Mouse (Mus musculus): Measurements from ENCODE around the gene Osbpl11. TPM values are rescaled to one million over a fixed set of nuclear protein-coding genes. Genes with fewer than 3 reads are reported as not detected.
"Not testable (repeated sequence)": the region's sequence is repeated elsewhere in the genome, so short reads cannot be mapped to it uniquely, and the experiment has no call there.

Osbpl11 gene
- total and polyA plus RNA-seq, 2 experiments from 2014 or later: 12.0 to 25.1 TPM

- no peak for TF ChIP-seq CTCF (IDR thresholded peaks at IDR 0.05)
- no peak overlapping the region for H3K27ac ChIP-seq (ENCODE audit: low read depth, low read length)
- 79% methylated on average over 9 of the region's 9 CpGs for WGBS
- H3K9me3 ChIP-seq (ENCODE audit: low read length): no peaks in the 10 kb centered on the region
- no peak overlapping the region for H3K9ac ChIP-seq (replicated peaks; ENCODE audit: low read length, poor library complexity, severe bottlenecking)
- no peaks in the 10 kb centered on the region for H3K36me3 ChIP-seq (ENCODE audit: insufficient read depth, low read length)
- no peak for ATAC-seq (ENCODE audit: low FRiP score)
- DNase-seq (ENCODE audit: low spot score): no peak
- no peaks in the 10 kb centered on the region for H3K27me3 ChIP-seq (ENCODE audit: insufficient read depth, low read length)
- no peaks in the 10 kb centered on the region; the same call in 1 of the 2 replicates for H3K4me1 ChIP-seq (ENCODE audit: insufficient read depth, low read length)
- H3K4me2 ChIP-seq (ENCODE audit: low read depth, low read length, poor library complexity, severe bottlenecking): no peak overlapping the region
- no peak overlapping the region for H3K4me3 ChIP-seq (ENCODE audit: low read depth, low read length)
Measured at GRCm38 (mm10) chr16:33170716-33171587, 13.9 kb upstream of the Osbpl11 start.

- ATAC-seq (ENCODE audit: low FRiP score): no peak; the same call in 1 of the 2 replicates
Measured at GRCm38 (mm10) chr16:33171800-33172199, 13.1 kb upstream of the Osbpl11 start.

GRCm38 (mm10) chr16:33173151-33173550 lies 11.7 kb upstream of the Osbpl11 start:
- 0 out of 2 replicates have a peak, but pooled peaks have one; percentile 6 for TF ChIP-seq CTCF (IDR thresholded peaks at IDR 0.05)
- no peaks in the 10 kb centered on the region for H3K36me3 ChIP-seq (ENCODE audit: insufficient read depth, low read length)
- H3K4me1 ChIP-seq (ENCODE audit: insufficient read depth, low read length): no peaks in the 10 kb centered on the region; the same call in 1 of the 2 replicates
- H3K9ac ChIP-seq (replicated peaks; ENCODE audit: low read length, poor library complexity, severe bottlenecking): no peak overlapping the region
- no peak overlapping the region for H3K4me2 ChIP-seq (ENCODE audit: low read depth, low read length, poor library complexity, severe bottlenecking)
- DNase-seq (ENCODE audit: low spot score) (peak; percentile 42), ATAC-seq (ENCODE audit: low FRiP score) (no peak)
- 68% methylated on average over 5 of the region's 5 CpGs for WGBS
- no peak overlapping the region for H3K4me3 ChIP-seq (ENCODE audit: low read depth, low read length)
- H3K27ac ChIP-seq (ENCODE audit: low read depth, low read length): no peak overlapping the region
- H3K27me3 ChIP-seq (ENCODE audit: insufficient read depth, low read length): no peaks in the 10 kb centered on the region
- no peaks in the 10 kb centered on the region for H3K9me3 ChIP-seq (ENCODE audit: low read length)

More at GRCm38 (mm10) chr16:33171800-33172199, 13.1 kb upstream of the Osbpl11 start:
- Histone ChIP-seq H3K4me3 (ENCODE audit: low read depth, low read length) (no peak overlapping the region), H3K9ac (replicated peaks; ENCODE audit: low read length, poor library complexity, severe bottlenecking) (no peak overlapping the region), H3K27me3 (ENCODE audit: insufficient read depth, low read length) (no peaks in the 10 kb centered on the region), H3K36me3 (ENCODE audit: insufficient read depth, low read length) (no peaks in the 10 kb centered on the region), H3K9me3 (ENCODE audit: low read length) (no peaks in the 10 kb centered on the region), H3K4me2 (ENCODE audit: low read depth, low read length, poor library complexity, severe bottlenecking) (no peak overlapping the region), H3K4me1 (ENCODE audit: insufficient read depth, low read length) (no peaks in the 10 kb centered on the region; the same call in 1 of the 2 replicates), H3K27ac (ENCODE audit: low read depth, low read length) (peak overlapping the region; percentile 47; the same call in 1 of the 2 replicates)
- 46% methylated on average over 6 of the region's 6 CpGs for WGBS
- peak; percentile 35 for DNase-seq (ENCODE audit: low spot score)
- TF ChIP-seq CTCF (IDR thresholded peaks at IDR 0.05): no peak

- H3K9ac ChIP-seq (replicated peaks; ENCODE audit: low read length, poor library complexity, severe bottlenecking): no peak overlapping the region
- H3K4me3 ChIP-seq (ENCODE audit: low read depth, low read length): no peak overlapping the region
- no peak overlapping the region for H3K4me2 ChIP-seq (ENCODE audit: low read depth, low read length, poor library complexity, severe bottlenecking)
- H3K9me3 ChIP-seq (ENCODE audit: low read length): no peaks in the 10 kb centered on the region
- DNase-seq (ENCODE audit: low spot score) (no peak), ATAC-seq (ENCODE audit: low FRiP score) (no peak)
- H3K27me3 ChIP-seq (ENCODE audit: insufficient read depth, low read length): no peaks in the 10 kb centered on the region
- no peak overlapping the region for H3K27ac ChIP-seq (ENCODE audit: low read depth, low read length)
- H3K36me3 ChIP-seq (ENCODE audit: insufficient read depth, low read length): no peaks in the 10 kb centered on the region
- no peaks in the 10 kb centered on the region; the same call in 1 of the 2 replicates for H3K4me1 ChIP-seq (ENCODE audit: insufficient read depth, low read length)
- TF ChIP-seq CTCF (IDR thresholded peaks at IDR 0.05): no peak
Measured at GRCm38 (mm10) chr16:33174695-33175094, 10.2 kb upstream of the Osbpl11 start.

GRCm38 (mm10) chr16:33176831-33177230 lies 8.0 kb upstream of the Osbpl11 start:
- H3K9ac ChIP-seq (replicated peaks; ENCODE audit: low read length, poor library complexity, severe bottlenecking); H3K27me3 ChIP-seq (ENCODE audit: insufficient read depth, low read length); H3K4me1 ChIP-seq (ENCODE audit: insufficient read depth, low read length); H3K36me3 ChIP-seq (ENCODE audit: insufficient read depth, low read length); H3K27ac ChIP-seq (ENCODE audit: low read depth, low read length); H3K9me3 ChIP-seq (ENCODE audit: low read length); DNase-seq (ENCODE audit: low spot score); ATAC-seq (ENCODE audit: low FRiP score); H3K4me2 ChIP-seq (ENCODE audit: low read depth, low read length, poor library complexity, severe bottlenecking); H3K4me3 ChIP-seq (ENCODE audit: low read depth, low read length): not testable (repeated sequence)
- 81% methylated on average over 5 of the region's 5 CpGs for WGBS

- no peaks in the 10 kb centered on the region for H3K27me3 ChIP-seq (ENCODE audit: insufficient read depth, low read length)
- no peak overlapping the region for H3K4me3 ChIP-seq (ENCODE audit: low read depth, low read length)
- 93% methylated on average over 4 of the region's 4 CpGs for WGBS
- H3K4me2 ChIP-seq (ENCODE audit: low read depth, low read length, poor library complexity, severe bottlenecking): no peak overlapping the region
- no peaks in the 10 kb centered on the region for H3K9me3 ChIP-seq (ENCODE audit: low read length)
- no peak for TF ChIP-seq CTCF (IDR thresholded peaks at IDR 0.05)
- H3K4me1 ChIP-seq (ENCODE audit: insufficient read depth, low read length): no peaks in the 10 kb centered on the region
- no peak for ATAC-seq (ENCODE audit: low FRiP score)
- no peaks in the 10 kb centered on the region for H3K36me3 ChIP-seq (ENCODE audit: insufficient read depth, low read length)
- no peak overlapping the region for H3K27ac ChIP-seq (ENCODE audit: low read depth, low read length)
- H3K9ac ChIP-seq (replicated peaks; ENCODE audit: low read length, poor library complexity, severe bottlenecking): no peak overlapping the region
- no peak for DNase-seq (ENCODE audit: low spot score)
Measured at GRCm38 (mm10) chr16:33177722-33178121, 7.1 kb upstream of the Osbpl11 start.

Measured in midbrain, postnatal 0 days (tissue).